ENCODE assay signal across 12 mouse cellular contexts in the genomic region with DNA sequence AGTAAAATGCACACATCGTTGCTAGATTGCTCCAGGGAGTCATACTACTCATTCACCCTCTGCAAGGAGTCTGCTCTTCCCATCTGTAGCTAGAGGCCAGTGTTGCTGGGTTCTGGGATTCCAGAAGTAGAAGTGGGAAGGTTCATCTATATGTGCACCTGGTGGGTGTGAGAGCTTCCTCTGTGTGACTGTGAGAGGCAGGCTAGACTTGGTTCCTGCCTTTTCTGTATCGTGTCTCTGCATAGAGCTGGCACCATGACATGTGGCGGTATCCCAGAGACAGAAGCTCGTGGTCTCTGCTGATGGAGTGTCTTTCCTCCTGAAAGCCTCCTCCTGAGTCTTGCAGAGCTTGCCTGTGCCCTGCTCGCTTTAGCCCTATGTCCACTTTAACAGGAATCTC.
DNase-seq lines count a peak whose midpoint lies in the region; ATAC-seq lines count a peak whose summit lies in the region.
"Had no signal": no experiment of that assay in that cellular context is flagged by ENCODE, and none has a peak within 500 bp of the region (broad histone marks: within the 10 kb centered on the region; RNA-seq: fewer than 3 reads in every experiment).

No protein-coding gene starts in this region.

- peak overlapping the region; percentile 56; the same call in 1 of the 2 replicates for H3K27ac ChIP-seq in intestine, embryonic 15.5 days
- H3K27ac ChIP-seq in intestine, embryonic 16.5 days (ENCODE audit: low read length): no peak overlapping the region
- peak overlapping the region; percentile 28; the same call in 1 of the 2 replicates for H3K27ac ChIP-seq in stomach, embryonic 15.5 days
- no peak overlapping the region for H3K27ac ChIP-seq in hindbrain, embryonic 13.5 days
- H3K27ac ChIP-seq in forebrain, embryonic 14.5 days (ENCODE audit: low read depth, low read length): no peak overlapping the region
- H3K27ac ChIP-seq: neural tube, embryonic 12.5 days had no signal

- no peak overlapping the region for H3K9ac ChIP-seq in intestine, embryonic 15.5 days
- no peak overlapping the region for H3K9ac ChIP-seq in intestine, embryonic 16.5 days (ENCODE audit: low read depth, low read length)
- H3K9ac ChIP-seq in stomach, embryonic 15.5 days: no peak overlapping the region
- H3K9ac ChIP-seq in hindbrain, embryonic 13.5 days: no peak overlapping the region
- no peak overlapping the region for H3K9ac ChIP-seq in forebrain, embryonic 14.5 days (ENCODE audit: low read length)
- H3K9ac ChIP-seq: neural tube, embryonic 12.5 days had no signal

- no peak overlapping the region for H3K4me2 ChIP-seq in intestine, embryonic 15.5 days (replicated peaks)
- H3K4me2 ChIP-seq in intestine, embryonic 16.5 days (ENCODE audit: low read depth, low read length): no peak overlapping the region
- H3K4me2 ChIP-seq in stomach, embryonic 15.5 days: no peak overlapping the region
- H3K4me2 ChIP-seq in hindbrain, embryonic 13.5 days: no peak overlapping the region
- H3K4me2 ChIP-seq in forebrain, embryonic 14.5 days (ENCODE audit: low read length): no peak overlapping the region
- H3K4me2 ChIP-seq: liver, embryonic 11.5 days; neural tube, embryonic 12.5 days had no signal

- intact Hi-C loops in left cerebral cortex, postnatal 14 days (cut with DNase I): no loop called here

- peak; percentile 31; the same call in 1 of the 2 replicates for ATAC-seq in intestine, embryonic 15.5 days
- ATAC-seq in intestine, embryonic 16.5 days: no peak; the same call in 1 of the 2 replicates
- no peak for ATAC-seq in stomach, embryonic 15.5 days (ENCODE audit: insufficient read depth, low FRiP score, low read depth)
- ATAC-seq in hindbrain, embryonic 13.5 days (ENCODE audit: low FRiP score): no peak
- ATAC-seq in forebrain, embryonic 14.5 days: no peak

- peak; percentile 73 for DNase-seq in right cerebral cortex, adult 18-20 months
- DNase-seq in right cerebral cortex, postnatal 25 days: no peak
- peak; percentile 49 to 51 for DNase-seq in left cerebral cortex, postnatal 14 days (ENCODE audit: low spot score in 2 of 2)
- DNase-seq in forebrain, embryonic 14.5 days (ENCODE audit: low spot score): no peak
- DNase-seq: gastrocnemius, postnatal 14 days; thymus, adult 2 months had no signal

- 62% methylated on average over 5 of the region's 5 CpGs for WGBS in intestine, embryonic 15.5 days
- 66% methylated on average over 5 of the region's 5 CpGs for WGBS in intestine, embryonic 16.5 days
- 61% methylated on average over 5 of the region's 5 CpGs for WGBS in stomach, embryonic 15.5 days
- 77% methylated on average over 5 of the region's 5 CpGs for WGBS in hindbrain, embryonic 13.5 days
- WGBS in forebrain, embryonic 14.5 days: 71% methylated on average over 5 of the region's 5 CpGs

- no peaks in the 10 kb centered on the region for H3K9me3 ChIP-seq in intestine, embryonic 15.5 days
- no peaks in the 10 kb centered on the region for H3K9me3 ChIP-seq in intestine, embryonic 16.5 days (ENCODE audit: control insufficient read depth, low read length)
- no peaks in the 10 kb centered on the region for H3K9me3 ChIP-seq in stomach, embryonic 15.5 days
- no peaks in the 10 kb centered on the region for H3K9me3 ChIP-seq in hindbrain, embryonic 13.5 days
- H3K9me3 ChIP-seq in forebrain, embryonic 14.5 days (replicated peaks; ENCODE audit: control insufficient read depth, low read length): no peaks in the 10 kb centered on the region
- H3K9me3 ChIP-seq: neural tube, embryonic 12.5 days had no signal

- no peaks in the 10 kb centered on the region for H3K36me3 ChIP-seq in intestine, embryonic 15.5 days
- no peaks in the 10 kb centered on the region for H3K36me3 ChIP-seq in intestine, embryonic 16.5 days (ENCODE audit: control insufficient read depth, insufficient read depth, low read length)
- no peaks in the 10 kb centered on the region for H3K36me3 ChIP-seq in stomach, embryonic 15.5 days
- peaks cover 6% of the 10 kb centered on the region for H3K36me3 ChIP-seq in hindbrain, embryonic 13.5 days
- H3K36me3 ChIP-seq in forebrain, embryonic 14.5 days (ENCODE audit: control insufficient read depth, insufficient read depth, low read length): no peaks in the 10 kb centered on the region

- H3K4me3 ChIP-seq in intestine, embryonic 15.5 days (replicated peaks): no peak overlapping the region
- H3K4me3 ChIP-seq in intestine, embryonic 16.5 days (ENCODE audit: low read length): no peak overlapping the region
- H3K4me3 ChIP-seq in stomach, embryonic 15.5 days (replicated peaks): no peak overlapping the region
- no peak overlapping the region for H3K4me3 ChIP-seq in hindbrain, embryonic 13.5 days
- H3K4me3 ChIP-seq in forebrain, embryonic 14.5 days (ENCODE audit: low read depth, low read length): no peak overlapping the region
- H3K4me3 ChIP-seq: neural tube, embryonic 12.5 days had no signal

- no peaks in the 10 kb centered on the region for H3K27me3 ChIP-seq in intestine, embryonic 15.5 days (replicated peaks)
- no peaks in the 10 kb centered on the region for H3K27me3 ChIP-seq in intestine, embryonic 16.5 days (replicated peaks; ENCODE audit: control insufficient read depth, insufficient read depth, low read length)
- no peaks in the 10 kb centered on the region for H3K27me3 ChIP-seq in stomach, embryonic 15.5 days (replicated peaks)
- H3K27me3 ChIP-seq in hindbrain, embryonic 13.5 days: no peaks in the 10 kb centered on the region
- H3K27me3 ChIP-seq in forebrain, embryonic 14.5 days (replicated peaks; ENCODE audit: control insufficient read depth, insufficient read depth, low read length): no peaks in the 10 kb centered on the region
- H3K27me3 ChIP-seq: neural tube, embryonic 12.5 days had no signal

- peaks cover 17% of the 10 kb centered on the region; the same call in 1 of the 2 replicates for H3K4me1 ChIP-seq in intestine, embryonic 15.5 days (replicated peaks)
- peaks cover 13% of the 10 kb centered on the region for H3K4me1 ChIP-seq in intestine, embryonic 16.5 days (ENCODE audit: control insufficient read depth, insufficient read depth, low read length)
- H3K4me1 ChIP-seq in stomach, embryonic 15.5 days: peaks cover 11% of the 10 kb centered on the region
- peaks cover 16% of the 10 kb centered on the region for H3K4me1 ChIP-seq in hindbrain, embryonic 13.5 days (replicated peaks)
- peaks cover 6% of the 10 kb centered on the region for H3K4me1 ChIP-seq in forebrain, embryonic 14.5 days (ENCODE audit: control insufficient read depth, insufficient read depth, low read length)

Comparison
In these comparisons a context has a peak if more than half of its experiments do, and no peak if none do; other contexts are left out.
1. H3K27ac ChIP-seq: peak in intestine, embryonic 15.5 days (single experiment) and stomach, embryonic 15.5 days (single experiment); none in intestine, embryonic 16.5 days (single experiment), hindbrain, embryonic 13.5 days (single experiment) and forebrain, embryonic 14.5 days (single experiment).
2. DNase-seq: peak in right cerebral cortex, adult 18-20 months (single experiment) and left cerebral cortex, postnatal 14 days (2 of 2); none in right cerebral cortex, postnatal 25 days (single experiment) and forebrain, embryonic 14.5 days (single experiment).